Mouse (Mus musculus) stomach, embryonic 14.5 days (tissue): ENCODE results near the gene Med24. TPM values are rescaled to one million over a fixed set of nuclear protein-coding genes. Genes with fewer than 3 reads are reported as not detected.
"Not testable (repeated sequence)": the region's sequence is repeated elsewhere in the genome, so short reads cannot be mapped to it uniquely, and the experiment has no call there.

Experiments used
- ATAC-seq: fragments of 200-750 bp; cut with Nextera tagmentation; 2 replicates; pipeline ENCODE4 v1.8.0; 2017; ENCODE audit warnings: low read depth, moderate TSS enrichment; ENCODE audit not compliant: insufficient number of reproducible peaks, insufficient read depth, low FRiP score
- H3K27ac ChIP-seq: fragments of 300-500 bp; sonication (generic); 2 replicates; pipeline ENCODE4 v1.5.1; 2014; ENCODE audit warnings: mild to moderate bottlenecking, low read length, moderate library complexity, mixed read lengths
- H3K27me3 ChIP-seq: fragments of 300-500 bp; sonication (generic); 2 replicates; pipeline ENCODE4 v1.6.1; 2014; ENCODE audit warnings: low read length, control low read depth, mixed read lengths; ENCODE audit not compliant: control insufficient read depth, insufficient read depth
- H3K36me3 ChIP-seq: fragments of 300-500 bp; sonication (generic); 2 replicates; pipeline ENCODE4 v1.6.1; 2014; ENCODE audit warnings: mild to moderate bottlenecking, control low read depth, low read length, moderate library complexity, mixed read lengths; ENCODE audit not compliant: control insufficient read depth, insufficient read depth
- H3K4me1 ChIP-seq: fragments of 300-500 bp; sonication (generic); 2 replicates; pipeline ENCODE4 v1.6.1; 2014; ENCODE audit warnings: low read length, control low read depth, mixed read lengths; ENCODE audit not compliant: control insufficient read depth, insufficient read depth
- H3K4me2 ChIP-seq: fragments of 300-500 bp; sonication (generic); replicated peaks from 2 replicates; pipeline ENCODE4 v1.6.1; 2014; ENCODE audit warnings: low read depth, low read length, control low read depth
- H3K4me3 ChIP-seq: fragments of 300-500 bp; sonication (generic); 2 replicates; pipeline ENCODE4 v1.5.1; 2014; ENCODE audit warnings: low read depth, low read length, control low read depth
- H3K9ac ChIP-seq: fragments of 300-500 bp; sonication (generic); replicated peaks from 2 replicates; pipeline ENCODE4 v1.6.1; 2014; ENCODE audit warnings: low read depth, mild to moderate bottlenecking, control low read depth, low read length, moderate library complexity, mixed read lengths
- H3K9me3 ChIP-seq: fragments of 300-500 bp; sonication (generic); 2 replicates; pipeline ENCODE4 v1.6.1; 2016; ENCODE audit warnings: low read depth, low read length, control low read depth; ENCODE audit not compliant: control insufficient read depth
- WGBS: fragments of 180-500 bp; shearing (Covaris S2); extraction: QIAGEN DNeasy Blood & Tissue Kit; methylation state at CpG from one replicate; pipeline ENCODE4 v1.1.7; 2014; 5-methylcytosine and 5-hydroxymethylcytosine counted together
- polyA plus RNA-seq: library from polyadenylated mRNA; unstranded; fragments of >200 nt; fragmentation: Nextera tagmentation; extraction: Ambion mirVana; gene quantifications from 2 replicates; pipeline ENCODE4 v1.2.1, GENCODE M21; 2014

Gene Med24
- polyA plus RNA-seq, 1 experiment from 2014 or later, result 41.0 TPM

- no peaks in the 10 kb centered on the region for H3K9me3 ChIP-seq
- H3K4me1 ChIP-seq, result peaks cover 9% of the 10 kb centered on the region; the same call in 1 of the 2 replicates
- H3K27me3 ChIP-seq, result no peaks in the 10 kb centered on the region
- H3K36me3 ChIP-seq, result no peaks in the 10 kb centered on the region; the same call in 1 of the 2 replicates
- H3K27ac ChIP-seq, result no peak overlapping the region
- H3K9ac ChIP-seq, result no peak overlapping the region
- WGBS, result 97% methylated on average over 15 of the region's 15 CpGs
- H3K4me3 ChIP-seq, result no peak overlapping the region
- no peak overlapping the region for H3K4me2 ChIP-seq
- no peak for ATAC-seq
These were observed 3.2 kb downstream of the Med24 start for GRCm38 (mm10) chr11:98725926-98726506.

- Histone ChIP-seq H3K4me3 (no peak overlapping the region), H3K4me2 (no peak overlapping the region), H3K4me1 (0 out of 2 replicates have a peak, but pooled peaks cover 6% of the 10 kb centered on the region), H3K27me3 (no peaks in the 10 kb centered on the region), H3K9me3 (no peaks in the 10 kb centered on the region), H3K36me3 (no peaks in the 10 kb centered on the region; the same call in 1 of the 2 replicates), H3K9ac (no peak overlapping the region), H3K27ac (no peak overlapping the region)
- ATAC-seq, result no peak
- 72% methylated on average over 7 of the region's 7 CpGs for WGBS
These were observed 6.1 kb downstream of the Med24 start for GRCm38 (mm10) chr11:98723098-98723497.

- Histone ChIP-seq H3K9ac (no peak overlapping the region), H3K27ac (peak overlapping the region; percentile 15; the same call in 1 of the 2 replicates), H3K27me3 (no peaks in the 10 kb centered on the region), H3K9me3 (no peaks in the 10 kb centered on the region), H3K4me3 (no peak overlapping the region), H3K4me2 (no peak overlapping the region), H3K36me3 (peaks cover 12% of the 10 kb centered on the region; the same call in 1 of the 2 replicates), H3K4me1 (0 out of 2 replicates have a peak, but pooled peaks cover 7% of the 10 kb centered on the region)
- ATAC-seq, result peak; percentile 44; the same call in 1 of the 2 replicates
- 50% methylated on average over 24 of the region's 24 CpGs for WGBS
These were observed 7.6 kb downstream of the Med24 start for GRCm38 (mm10) chr11:98721458-98722226.

- ATAC-seq, result no peak
- H3K4me2 ChIP-seq, result no peak overlapping the region
- 0 out of 2 replicates have a peak, but pooled peaks cover 7% of the 10 kb centered on the region for H3K4me1 ChIP-seq
- H3K4me3 ChIP-seq, result no peak overlapping the region
- H3K36me3 ChIP-seq, result peaks cover 12% of the 10 kb centered on the region; the same call in 1 of the 2 replicates
- H3K9ac ChIP-seq, result no peak overlapping the region
- H3K9me3 ChIP-seq, result no peaks in the 10 kb centered on the region
- H3K27me3 ChIP-seq, result no peaks in the 10 kb centered on the region
- whole genome bisulfite sequencing, result 72% methylated on average over 2 of the region's 2 CpGs
- H3K27ac ChIP-seq, result no peak overlapping the region
These were observed 8.5 kb downstream of the Med24 start for GRCm38 (mm10) chr11:98720756-98721155.

- H3K27me3 ChIP-seq, result no peaks in the 10 kb centered on the region
- no peak for ATAC-seq
- H3K4me3 ChIP-seq, result no peak overlapping the region
- H3K27ac ChIP-seq, result no peak overlapping the region
- H3K9ac ChIP-seq, result no peak overlapping the region
- H3K4me1 ChIP-seq, result 0 out of 2 replicates have a peak, but pooled peaks cover 7% of the 10 kb centered on the region
- H3K4me2 ChIP-seq, result no peak overlapping the region
- H3K36me3 ChIP-seq, result peaks cover 24% of the 10 kb centered on the region
- 21% methylated on average over 13 of the region's 13 CpGs for WGBS
- H3K9me3 ChIP-seq, result no peaks in the 10 kb centered on the region
These were observed 11.3 kb downstream of the Med24 start for GRCm38 (mm10) chr11:98717904-98718303.

- Histone ChIP-seq H3K9ac (no peak overlapping the region), H3K4me1 (0 out of 2 replicates have a peak, but pooled peaks cover 4% of the 10 kb centered on the region), H3K4me3 (no peak overlapping the region), H3K27ac (no peak overlapping the region), H3K9me3 (no peaks in the 10 kb centered on the region), H3K36me3 (peaks cover 34% of the 10 kb centered on the region), H3K27me3 (no peaks in the 10 kb centered on the region), H3K4me2 (no peak overlapping the region)
- 94% methylated on average over 9 of the region's 9 CpGs for WGBS
- no peak for ATAC-seq
These were observed 13.3 kb downstream of the Med24 start for GRCm38 (mm10) chr11:98715946-98716345.

- H3K4me3 ChIP-seq, result no peak overlapping the region
- H3K36me3 ChIP-seq, result peaks cover 45% of the 10 kb centered on the region
- H3K9me3 ChIP-seq, result no peaks in the 10 kb centered on the region
- 0 out of 2 replicates have a peak, but pooled peaks cover 9% of the 10 kb centered on the region for H3K4me1 ChIP-seq
- no peaks in the 10 kb centered on the region for H3K27me3 ChIP-seq
- H3K27ac ChIP-seq, result no peak overlapping the region
- no peak overlapping the region for H3K9ac ChIP-seq
- ATAC-seq, result no peak
- H3K4me2 ChIP-seq, result no peak overlapping the region
- WGBS, result 78% methylated on average over 12 of the region's 12 CpGs
These were observed 15.5 kb downstream of the Med24 start for GRCm38 (mm10) chr11:98713703-98714102.

- WGBS, result 93% methylated on average over 5 of the region's 6 CpGs
- H3K4me1 ChIP-seq, H3K9me3 ChIP-seq, ATAC-seq, H3K9ac ChIP-seq, H3K4me3 ChIP-seq, H3K4me2 ChIP-seq, H3K27ac ChIP-seq, H3K27me3 ChIP-seq: not testable (repeated sequence)
- H3K36me3 ChIP-seq, result peaks cover 43% of the 10 kb centered on the region
These were observed 17.2 kb downstream of the Med24 start for GRCm38 (mm10) chr11:98712009-98712408.
